Mouse (Mus musculus) induced T-regulatory cell, adult 2 months (primary cell): ENCODE measurements at regions not wholly inside any gene's neighbourhood (a gene's known extent, or its start where the extent isn't known, plus 50 kb on each side); places are given as distances from the start of the nearest gene placed in this dataset.
A peak's percentile ranks its signal among the peaks of the same experiment; 100 is the strongest.

ENCODE experiments used
- DNase-seq: peaks from one replicate; pipeline ENCODE4 v3.0.0-alpha.2; 2012; ENCODE audit warnings: low read depth

DNA sequence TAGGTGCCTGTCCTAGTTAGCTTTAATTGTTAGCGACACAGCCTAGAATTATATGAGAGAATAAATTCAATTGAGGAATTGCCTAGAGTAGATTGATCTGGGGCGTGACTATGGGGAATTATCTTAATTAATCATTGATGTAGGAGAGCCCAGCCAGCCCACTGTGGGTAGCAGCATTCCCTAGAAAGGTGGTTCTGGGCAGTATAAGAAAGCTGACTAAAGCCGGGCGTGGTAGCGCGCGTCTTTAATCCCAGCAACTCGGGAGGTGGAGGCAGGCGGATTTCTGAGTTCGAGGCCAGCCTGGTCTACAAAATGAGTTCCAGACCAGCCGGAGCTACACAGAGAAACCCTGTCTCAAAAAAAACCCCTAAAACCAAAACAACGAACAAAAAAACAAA lies 156.8 kb upstream of the Zfp618 start:
- no peak for DNase-seq

- DNase-seq, result no peak
These were observed 156.3 kb upstream of the Zfp618 start for GRCm38 (mm10) chr4:62809048-62809447.

- DNase-seq, result no peak
These were observed 145.5 kb upstream of the Zfp618 start for GRCm38 (mm10) chr4:62819889-62820288.

- no peak for DNase-seq
These were observed 144.1 kb upstream of the Zfp618 start for GRCm38 (mm10) chr4:62821288-62821687.

- DNase-seq, result peak; percentile 74
These were observed 142.8 kb upstream of the Zfp618 start for GRCm38 (mm10) chr4:62822568-62822967.

DNA sequence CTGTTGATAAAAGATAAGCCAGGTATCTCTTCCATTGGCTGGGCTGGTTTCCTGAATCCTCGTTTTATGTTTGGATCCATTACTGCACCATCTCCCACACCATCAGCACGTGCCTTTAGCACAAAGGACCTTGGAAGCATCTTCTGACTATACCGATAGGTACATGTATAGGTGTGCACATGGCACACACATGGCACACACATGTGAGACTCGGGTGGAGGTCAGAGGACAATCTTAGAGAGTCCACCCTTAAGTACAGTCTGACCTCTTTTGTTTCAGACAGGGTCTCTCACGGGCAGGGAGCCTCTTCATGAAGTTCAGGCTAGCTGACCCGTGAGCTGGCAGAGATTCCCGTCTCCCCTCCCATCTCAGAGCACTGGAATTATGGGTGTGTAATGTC lies 142.3 kb upstream of the Zfp618 start:
- DNase-seq, result no peak

- DNase-seq, result no peak
These were observed 141.7 kb upstream of the Zfp618 start for GRCm38 (mm10) chr4:62823555-62824250.

GRCm38 (mm10) chr4:62824581-62824980 lies 140.8 kb upstream of the Zfp618 start:
- no peak for DNase-seq

GRCm38 (mm10) chr4:62825256-62825655 lies 140.1 kb upstream of the Zfp618 start:
- DNase-seq, result no peak

GRCm38 (mm10) chr4:62828963-62829362 lies 136.4 kb upstream of the Zfp618 start:
- DNase-seq, result no peak

DNA sequence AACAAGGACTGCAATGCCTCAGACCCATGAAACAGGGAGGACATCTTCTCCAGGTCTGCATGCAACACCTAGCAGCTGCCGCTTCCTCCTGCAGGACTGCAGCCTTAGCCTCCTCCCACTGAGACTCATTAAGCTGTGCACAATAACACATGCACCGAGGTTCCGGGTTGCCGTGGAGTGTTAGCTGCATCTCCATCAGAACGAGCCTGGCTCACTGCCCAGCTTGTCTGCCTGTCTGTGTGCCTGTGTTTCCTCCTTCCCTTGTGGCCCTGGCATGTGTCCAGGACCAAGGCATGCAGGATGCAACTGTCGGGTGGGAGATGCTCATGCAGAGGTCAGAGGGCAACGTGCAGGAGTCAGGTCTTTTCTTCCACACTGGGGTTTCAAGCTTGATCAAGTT lies 131.4 kb upstream of the Zfp618 start:
- DNase-seq, result no peak

DNA sequence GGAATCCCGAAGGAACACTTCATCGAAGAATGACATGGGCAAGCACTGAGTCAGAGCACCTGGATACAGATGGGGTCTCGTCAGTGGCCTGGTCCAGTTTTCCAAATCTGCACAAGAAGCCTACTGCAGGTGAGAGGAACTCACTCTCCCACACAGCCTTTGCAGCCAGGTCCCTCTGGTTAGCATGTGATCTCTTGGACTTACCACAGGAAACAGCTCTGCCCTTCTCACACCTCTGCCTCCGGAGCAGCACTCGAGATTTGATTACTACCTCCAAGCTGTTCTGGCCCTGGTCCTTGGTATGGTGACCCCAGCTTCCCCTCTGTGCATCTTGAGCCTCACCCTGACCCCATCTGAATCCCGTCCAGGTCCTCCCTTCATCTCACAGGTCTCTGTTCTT lies 128.5 kb upstream of the Zfp618 start:
- DNase-seq, result no peak

- DNase-seq, result no peak
These were observed 114.8 kb upstream of the Zfp618 start for GRCm38 (mm10) chr4:62850526-62850925.

GRCm38 (mm10) chr4:62853335-62853734 lies 112.0 kb upstream of the Zfp618 start:
- peak; percentile 48 for DNase-seq

DNA sequence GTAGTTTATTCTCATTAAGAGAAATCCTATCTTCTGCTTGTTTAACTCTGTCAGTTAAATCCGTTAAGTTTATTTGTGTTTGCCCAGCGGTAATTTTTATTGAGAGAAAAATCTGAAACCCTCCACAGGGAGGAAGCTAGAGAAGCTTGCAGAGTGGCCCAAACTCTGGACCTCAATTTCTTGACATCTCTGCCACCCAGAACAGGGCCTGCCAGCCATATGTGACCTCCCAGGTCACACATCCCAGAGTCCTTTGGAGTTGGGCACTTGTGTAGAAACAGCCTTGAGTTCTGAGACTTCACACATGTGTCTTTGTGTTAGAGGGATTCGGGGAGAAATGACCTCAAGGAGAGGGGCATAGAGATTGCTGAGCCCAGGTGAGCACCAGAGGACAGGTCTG lies 109.0 kb upstream of the Zfp618 start:
- DNase-seq, result no peak

DNA sequence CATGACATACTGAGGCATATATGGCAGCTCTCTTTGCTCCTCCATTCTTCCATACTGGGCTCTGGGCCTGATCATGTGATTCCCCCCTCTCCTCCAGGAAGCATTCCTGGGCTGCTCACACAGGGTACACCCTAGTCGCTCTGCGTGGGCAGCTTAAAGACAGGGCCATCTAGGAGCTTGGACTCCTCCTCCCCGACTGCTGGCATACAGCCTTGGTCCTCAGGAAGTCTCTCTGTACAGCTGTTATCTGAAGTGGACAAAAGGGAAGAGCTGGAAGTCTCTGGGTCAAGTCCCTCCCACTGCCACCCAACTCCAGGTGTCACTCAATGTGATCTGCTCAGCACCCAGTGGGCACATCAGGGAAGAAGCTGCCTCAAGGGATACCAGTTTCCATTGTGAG lies 102.6 kb upstream of the Zfp618 start:
- no peak for DNase-seq

GRCm38 (mm10) chr4:62870391-62870983 lies 94.9 kb upstream of the Zfp618 start:
- DNase-seq, result no peak

GRCm38 (mm10) chr4:62872562-62872961 lies 92.8 kb upstream of the Zfp618 start:
- DNase-seq, result no peak

DNA sequence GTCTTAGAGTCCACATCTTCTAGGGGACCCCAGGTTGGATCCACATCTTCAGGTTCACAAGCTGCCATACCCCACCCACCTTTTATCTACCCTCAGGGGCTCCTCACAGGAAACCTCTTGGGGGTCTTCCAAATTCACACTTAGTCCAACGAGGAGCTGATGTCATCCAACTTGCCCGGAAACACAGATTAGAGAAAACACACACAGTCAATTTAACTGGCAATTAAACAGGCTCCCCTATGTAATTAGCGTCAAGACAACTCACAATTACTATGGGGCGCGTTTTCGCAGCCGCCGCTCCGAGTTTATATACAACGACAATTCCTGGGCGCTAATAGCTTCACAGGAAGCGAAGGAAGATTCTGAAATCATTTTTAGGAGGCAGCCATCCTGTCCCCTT lies 91.4 kb upstream of the Zfp618 start:
- no peak for DNase-seq

GRCm38 (mm10) chr4:62878063-62878462 lies 87.3 kb upstream of the Zfp618 start:
- no peak for DNase-seq

- no peak for DNase-seq
These were observed 86.4 kb upstream of the Zfp618 start for GRCm38 (mm10) chr4:62878927-62879326.

DNA sequence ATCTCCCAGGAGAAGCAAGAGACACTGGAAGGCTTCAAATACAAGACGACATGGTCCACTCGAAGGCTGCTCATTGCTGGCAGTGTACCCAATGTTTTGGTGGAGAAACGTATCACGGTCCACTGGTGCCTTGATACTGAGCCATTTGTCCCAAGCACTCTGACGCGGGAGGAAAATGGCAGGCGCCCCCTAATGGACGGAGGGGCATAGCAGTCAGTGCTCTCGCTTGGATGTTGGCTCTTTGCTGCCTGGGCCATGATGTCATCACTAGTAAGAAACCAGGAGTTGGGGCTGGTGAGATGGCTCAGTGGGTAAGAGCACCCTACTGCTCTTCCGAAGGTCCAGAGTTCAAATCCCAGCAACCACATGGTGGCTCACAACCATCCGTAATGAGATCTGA lies 83.5 kb upstream of the Zfp618 start:
- peak; percentile 29 for DNase-seq

GRCm38 (mm10) chr4:62882276-62882675 lies 83.1 kb upstream of the Zfp618 start:
- DNase-seq, result no peak

- DNase-seq, result no peak
These were observed 76.6 kb upstream of the Zfp618 start for GRCm38 (mm10) chr4:62888736-62889135.
